Mouse (Mus musculus): ENCODE data around the gene Fdx1. TPM values are rescaled to one million over a fixed set of nuclear protein-coding genes. Genes with fewer than 3 reads are reported as not detected.

Fdx1 gene
- polyA plus RNA-seq, 1 experiment, result 58.6 TPM

GRCm38 (mm10) chr9:51934641-51935040, 28.7 kb downstream of the Fdx1 start:
- H3K36me3 ChIP-seq (ENCODE audit: control insufficient read depth, insufficient read depth, low read length), result no peaks in the 10 kb centered on the region
- TF ChIP-seq CTCF (IDR thresholded peaks at IDR 0.05; ENCODE audit: control insufficient read depth, insufficient read depth, insufficient replicate concordance, low read depth, low read length) (no peak), POLR2A (IDR thresholded peaks at IDR 0.05; ENCODE audit: control insufficient read depth, low read depth, low read length) (no peak)
- no peaks in the 10 kb centered on the region for H3K27me3 ChIP-seq (ENCODE audit: control insufficient read depth, insufficient read depth, low read length)
- H3K4me1 ChIP-seq (ENCODE audit: control insufficient read depth, insufficient read depth, low read length), result no peaks in the 10 kb centered on the region; the same call in 1 of the 2 replicates
- no peak overlapping the region for H3K27ac ChIP-seq (ENCODE audit: control insufficient read depth, insufficient read depth, low read depth, low read length)
- no peak overlapping the region for H3K4me3 ChIP-seq (ENCODE audit: control insufficient read depth, low read depth, low read length)

- no peak overlapping the region for H3K27ac ChIP-seq (ENCODE audit: control insufficient read depth, insufficient read depth, low read depth, low read length)
- TF ChIP-seq CTCF (IDR thresholded peaks at IDR 0.05; ENCODE audit: control insufficient read depth, insufficient read depth, insufficient replicate concordance, low read depth, low read length), result no peak
- TF ChIP-seq POLR2A (IDR thresholded peaks at IDR 0.05; ENCODE audit: control insufficient read depth, low read depth, low read length), result no peak
- no peaks in the 10 kb centered on the region for H3K27me3 ChIP-seq (ENCODE audit: control insufficient read depth, insufficient read depth, low read length)
- H3K4me3 ChIP-seq (ENCODE audit: control insufficient read depth, low read depth, low read length), result no peak overlapping the region
- H3K4me1 ChIP-seq (ENCODE audit: control insufficient read depth, insufficient read depth, low read length), result peaks cover 2% of the 10 kb centered on the region; the same call in 1 of the 2 replicates
- H3K36me3 ChIP-seq (ENCODE audit: control insufficient read depth, insufficient read depth, low read length), result no peaks in the 10 kb centered on the region
Measured at GRCm38 (mm10) chr9:51931997-51932396, 31.4 kb downstream of the Fdx1 start.

GRCm38 (mm10) chr9:51931054-51931690, 32.2 kb downstream of the Fdx1 start:
- TF ChIP-seq CTCF (IDR thresholded peaks at IDR 0.05; ENCODE audit: control insufficient read depth, insufficient read depth, insufficient replicate concordance, low read depth, low read length), result no peak
- TF ChIP-seq POLR2A (IDR thresholded peaks at IDR 0.05; ENCODE audit: control insufficient read depth, low read depth, low read length), result no peak
- Histone ChIP-seq H3K4me3 (ENCODE audit: control insufficient read depth, low read depth, low read length) (no peak overlapping the region), H3K4me1 (ENCODE audit: control insufficient read depth, insufficient read depth, low read length) (peaks cover 2% of the 10 kb centered on the region; the same call in 1 of the 2 replicates), H3K36me3 (ENCODE audit: control insufficient read depth, insufficient read depth, low read length) (no peaks in the 10 kb centered on the region), H3K27me3 (ENCODE audit: control insufficient read depth, insufficient read depth, low read length) (no peaks in the 10 kb centered on the region), H3K27ac (ENCODE audit: control insufficient read depth, insufficient read depth, low read depth, low read length) (no peak overlapping the region)

- Histone ChIP-seq H3K36me3 (ENCODE audit: control insufficient read depth, insufficient read depth, low read length) (no peaks in the 10 kb centered on the region), H3K4me3 (ENCODE audit: control insufficient read depth, low read depth, low read length) (no peak overlapping the region), H3K27ac (ENCODE audit: control insufficient read depth, insufficient read depth, low read depth, low read length) (no peak overlapping the region), H3K27me3 (ENCODE audit: control insufficient read depth, insufficient read depth, low read length) (no peaks in the 10 kb centered on the region), H3K4me1 (ENCODE audit: control insufficient read depth, insufficient read depth, low read length) (peaks cover 2% of the 10 kb centered on the region; the same call in 1 of the 2 replicates)
- TF ChIP-seq CTCF (IDR thresholded peaks at IDR 0.05; ENCODE audit: control insufficient read depth, insufficient read depth, insufficient replicate concordance, low read depth, low read length) (no peak), POLR2A (IDR thresholded peaks at IDR 0.05; ENCODE audit: control insufficient read depth, low read depth, low read length) (no peak)
Measured at GRCm38 (mm10) chr9:51929972-51930371, 33.4 kb downstream of the Fdx1 start.

GRCm38 (mm10) chr9:51928659-51929058, 34.7 kb downstream of the Fdx1 start:
- Histone ChIP-seq H3K4me1 (ENCODE audit: control insufficient read depth, insufficient read depth, low read length) (peaks cover 2% of the 10 kb centered on the region; the same call in 1 of the 2 replicates), H3K27ac (ENCODE audit: control insufficient read depth, insufficient read depth, low read depth, low read length) (no peak overlapping the region), H3K4me3 (ENCODE audit: control insufficient read depth, low read depth, low read length) (no peak overlapping the region), H3K27me3 (ENCODE audit: control insufficient read depth, insufficient read depth, low read length) (no peaks in the 10 kb centered on the region), H3K36me3 (ENCODE audit: control insufficient read depth, insufficient read depth, low read length) (no peaks in the 10 kb centered on the region)
- TF ChIP-seq CTCF (IDR thresholded peaks at IDR 0.05; ENCODE audit: control insufficient read depth, insufficient read depth, insufficient replicate concordance, low read depth, low read length), result no peak
- no peak for TF ChIP-seq POLR2A (IDR thresholded peaks at IDR 0.05; ENCODE audit: control insufficient read depth, low read depth, low read length)

- peaks cover 2% of the 10 kb centered on the region; the same call in 1 of the 2 replicates for H3K4me1 ChIP-seq (ENCODE audit: control insufficient read depth, insufficient read depth, low read length)
- peak overlapping the region; percentile 7 for H3K27ac ChIP-seq (ENCODE audit: control insufficient read depth, insufficient read depth, low read depth, low read length)
- no peak for TF ChIP-seq POLR2A (IDR thresholded peaks at IDR 0.05; ENCODE audit: control insufficient read depth, low read depth, low read length)
- no peak for TF ChIP-seq CTCF (IDR thresholded peaks at IDR 0.05; ENCODE audit: control insufficient read depth, insufficient read depth, insufficient replicate concordance, low read depth, low read length)
- no peak overlapping the region for H3K4me3 ChIP-seq (ENCODE audit: control insufficient read depth, low read depth, low read length)
- no peaks in the 10 kb centered on the region for H3K27me3 ChIP-seq (ENCODE audit: control insufficient read depth, insufficient read depth, low read length)
- no peaks in the 10 kb centered on the region for H3K36me3 ChIP-seq (ENCODE audit: control insufficient read depth, insufficient read depth, low read length)
Measured at GRCm38 (mm10) chr9:51928116-51928515, 35.2 kb downstream of the Fdx1 start.

GRCm38 (mm10) chr9:51927680-51928079, 35.7 kb downstream of the Fdx1 start:
- Histone ChIP-seq H3K27me3 (ENCODE audit: control insufficient read depth, insufficient read depth, low read length) (no peaks in the 10 kb centered on the region), H3K27ac (ENCODE audit: control insufficient read depth, insufficient read depth, low read depth, low read length) (no peak overlapping the region), H3K4me3 (ENCODE audit: control insufficient read depth, low read depth, low read length) (no peak overlapping the region), H3K4me1 (ENCODE audit: control insufficient read depth, insufficient read depth, low read length) (peaks cover 2% of the 10 kb centered on the region; the same call in 1 of the 2 replicates), H3K36me3 (ENCODE audit: control insufficient read depth, insufficient read depth, low read length) (no peaks in the 10 kb centered on the region)
- TF ChIP-seq POLR2A (IDR thresholded peaks at IDR 0.05; ENCODE audit: control insufficient read depth, low read depth, low read length) (no peak), CTCF (IDR thresholded peaks at IDR 0.05; ENCODE audit: control insufficient read depth, insufficient read depth, insufficient replicate concordance, low read depth, low read length) (no peak)

Measured in testis, adult 2 months (tissue).